Mouse (Mus musculus): Measurements from ENCODE around the gene Inpp4b. TPM values are rescaled to one million over a fixed set of nuclear protein-coding genes. Genes with fewer than 3 reads are reported as not detected.

The Inpp4b gene
- polyA plus RNA-seq, 1 experiment = 5.5 TPM

DNA sequence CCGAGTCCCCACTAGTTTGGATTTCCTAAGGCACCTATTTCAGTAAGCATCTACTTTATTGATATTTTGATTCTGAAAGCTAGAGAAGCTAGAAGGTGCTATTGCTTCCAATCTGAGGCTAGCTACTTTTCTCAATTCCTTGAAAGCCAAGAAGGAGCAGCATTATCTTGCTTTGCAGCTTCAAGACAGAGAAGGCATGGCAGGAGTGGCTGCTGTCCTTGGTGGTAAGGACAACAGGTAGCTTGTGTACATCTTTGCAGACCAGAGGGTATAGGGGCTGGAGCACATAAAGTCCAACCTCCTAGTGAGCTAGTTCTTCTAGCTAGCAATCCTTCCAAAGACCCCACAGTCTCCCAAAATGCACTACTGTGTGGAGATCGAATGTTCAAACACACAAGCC is 152.5 kb downstream of the Inpp4b start:
- H3K4me1 ChIP-seq (ENCODE audit: control insufficient read depth, insufficient read depth, low read length) = no peaks in the 10 kb centered on the region

DNA sequence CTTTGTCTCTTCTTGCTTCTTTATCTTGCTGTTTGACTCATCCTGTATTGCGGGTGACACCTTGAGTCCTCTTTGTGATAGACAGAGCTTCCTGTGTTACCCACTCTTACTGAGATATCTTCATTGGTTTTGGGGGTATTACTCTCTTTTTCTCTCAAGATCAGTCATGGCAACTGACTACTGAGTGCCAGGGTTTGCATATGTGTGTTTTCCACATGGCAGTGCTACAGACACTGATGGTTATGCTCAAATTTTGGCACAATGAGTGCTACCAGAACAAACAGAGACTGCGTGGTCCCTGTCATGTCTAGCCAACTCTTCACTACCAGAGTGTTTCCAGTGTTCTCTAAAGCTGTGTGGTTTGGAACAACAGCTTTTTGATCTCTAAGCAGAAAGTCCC is 155.3 kb downstream of the Inpp4b start:
- TF ChIP-seq CTCF (IDR thresholded peaks at IDR 0.05; ENCODE audit: low read depth, low read length) (no peak), POLR2A (IDR thresholded peaks at IDR 0.05; ENCODE audit: borderline replicate concordance, low read depth, low read length) (no peak)
- no peak overlapping the region for H3K27ac ChIP-seq (ENCODE audit: insufficient read depth, low read depth, low read length)
- H3K4me3 ChIP-seq (ENCODE audit: insufficient read depth, low read length) = no peak overlapping the region
- no peaks in the 10 kb centered on the region for H3K4me1 ChIP-seq (ENCODE audit: control insufficient read depth, insufficient read depth, low read length)

More for the DNA sequence above, 152.5 kb downstream of the Inpp4b start:
- Histone ChIP-seq H3K27ac (ENCODE audit: insufficient read depth, low read depth, low read length) (no peak overlapping the region), H3K4me3 (ENCODE audit: insufficient read depth, low read length) (no peak overlapping the region)
- TF ChIP-seq CTCF (IDR thresholded peaks at IDR 0.05; ENCODE audit: low read depth, low read length) (no peak), POLR2A (IDR thresholded peaks at IDR 0.05; ENCODE audit: borderline replicate concordance, low read depth, low read length) (no peak)

DNA sequence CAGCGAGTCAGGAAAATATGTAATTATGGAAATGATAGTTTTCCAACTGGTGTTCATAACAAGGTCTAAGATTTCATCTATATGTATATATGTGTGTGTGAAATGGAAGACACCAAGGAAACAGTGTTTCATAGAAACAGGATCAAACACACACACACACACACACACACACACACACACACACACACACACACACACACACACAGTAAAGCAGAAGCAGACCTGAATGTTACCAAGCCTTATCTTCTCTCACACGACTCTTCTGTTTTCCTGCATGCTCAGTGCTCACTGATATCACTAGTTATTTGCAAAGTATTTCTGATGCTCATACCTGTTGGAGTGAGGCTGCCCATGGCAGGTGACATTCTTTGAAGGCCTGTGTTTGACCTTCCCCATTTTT is 159.9 kb downstream of the Inpp4b start:
- TF ChIP-seq POLR2A (IDR thresholded peaks at IDR 0.05; ENCODE audit: borderline replicate concordance, low read depth, low read length) (no peak), CTCF (IDR thresholded peaks at IDR 0.05; ENCODE audit: low read depth, low read length) (no peak)
- H3K27ac ChIP-seq (ENCODE audit: insufficient read depth, low read depth, low read length) = no peak overlapping the region
- H3K4me1 ChIP-seq (ENCODE audit: control insufficient read depth, insufficient read depth, low read length) = no peaks in the 10 kb centered on the region
- H3K4me3 ChIP-seq (ENCODE audit: insufficient read depth, low read length) = no peak overlapping the region

DNA sequence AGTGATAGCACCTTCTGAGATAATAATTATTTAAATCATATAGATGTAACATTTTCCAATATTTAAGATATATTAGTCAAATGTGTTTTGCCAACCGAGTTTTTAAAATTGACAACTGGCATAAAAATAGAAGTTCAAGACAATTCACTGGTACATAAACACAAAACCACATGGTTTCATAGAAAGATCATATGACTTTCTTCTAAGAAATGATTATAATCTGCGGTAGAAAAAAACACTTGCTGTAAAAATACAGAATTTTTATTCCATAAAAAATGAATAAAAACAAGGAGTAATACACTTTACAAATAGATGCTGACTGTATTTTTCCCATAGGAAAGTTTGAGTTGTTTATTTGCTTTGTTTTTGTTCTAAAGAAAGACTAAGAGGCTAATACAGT is 160.6 kb downstream of the Inpp4b start:
- Histone ChIP-seq H3K4me3 (ENCODE audit: insufficient read depth, low read length) (no peak overlapping the region), H3K27ac (ENCODE audit: insufficient read depth, low read depth, low read length) (no peak overlapping the region), H3K4me1 (ENCODE audit: control insufficient read depth, insufficient read depth, low read length) (no peaks in the 10 kb centered on the region)
- TF ChIP-seq CTCF (IDR thresholded peaks at IDR 0.05; ENCODE audit: low read depth, low read length) = no peak
- TF ChIP-seq POLR2A (IDR thresholded peaks at IDR 0.05; ENCODE audit: borderline replicate concordance, low read depth, low read length) = no peak

DNA sequence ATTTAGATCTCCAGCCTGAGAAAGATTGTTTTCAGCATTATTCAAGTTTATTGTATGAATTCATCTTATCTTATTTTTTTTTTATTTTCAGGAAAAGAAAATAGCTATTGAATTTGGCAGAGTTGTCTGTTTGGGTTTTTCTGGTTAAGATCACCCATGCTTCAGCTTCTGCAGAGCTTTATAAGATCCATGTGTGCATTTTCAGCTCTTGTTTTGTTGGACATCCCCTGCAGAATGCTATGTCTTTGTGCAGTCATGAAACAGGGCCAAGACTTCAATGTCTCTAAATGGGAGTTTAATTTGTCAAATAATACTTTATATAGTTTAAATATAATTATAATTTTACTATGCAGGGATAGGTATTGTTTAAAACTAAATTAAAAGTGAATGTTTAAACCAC is 170.5 kb downstream of the Inpp4b start:
- Histone ChIP-seq H3K4me3 (ENCODE audit: insufficient read depth, low read length) (no peak overlapping the region), H3K4me1 (ENCODE audit: control insufficient read depth, insufficient read depth, low read length) (no peaks in the 10 kb centered on the region), H3K27ac (ENCODE audit: insufficient read depth, low read depth, low read length) (no peak overlapping the region)
- no peak for TF ChIP-seq POLR2A (IDR thresholded peaks at IDR 0.05; ENCODE audit: borderline replicate concordance, low read depth, low read length)
- no peak for TF ChIP-seq CTCF (IDR thresholded peaks at IDR 0.05; ENCODE audit: low read depth, low read length)

DNA sequence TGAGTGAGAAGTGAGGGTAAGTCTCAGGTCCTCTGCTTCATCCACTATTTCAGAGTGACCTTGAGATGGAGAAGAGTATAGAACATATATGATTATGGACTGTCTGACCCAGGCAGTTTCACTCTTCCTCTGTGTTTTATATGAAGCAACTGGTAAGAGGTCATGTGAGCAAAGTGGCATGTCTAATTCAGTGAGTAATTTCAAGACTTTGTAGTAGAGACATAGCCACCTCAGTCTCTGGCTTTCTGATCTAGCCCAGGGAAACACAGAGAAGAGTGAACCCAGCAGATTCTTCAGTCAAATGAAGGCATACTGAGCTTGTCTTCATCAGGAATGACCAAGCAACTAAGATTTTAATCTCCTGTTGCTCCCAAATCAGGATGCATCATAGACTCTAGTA is 172.1 kb downstream of the Inpp4b start:
- Histone ChIP-seq H3K4me3 (ENCODE audit: insufficient read depth, low read length) (no peak overlapping the region), H3K4me1 (ENCODE audit: control insufficient read depth, insufficient read depth, low read length) (no peaks in the 10 kb centered on the region), H3K27ac (ENCODE audit: insufficient read depth, low read depth, low read length) (no peak overlapping the region)
- TF ChIP-seq CTCF (IDR thresholded peaks at IDR 0.05; ENCODE audit: low read depth, low read length) (no peak), POLR2A (IDR thresholded peaks at IDR 0.05; ENCODE audit: borderline replicate concordance, low read depth, low read length) (no peak)

DNA sequence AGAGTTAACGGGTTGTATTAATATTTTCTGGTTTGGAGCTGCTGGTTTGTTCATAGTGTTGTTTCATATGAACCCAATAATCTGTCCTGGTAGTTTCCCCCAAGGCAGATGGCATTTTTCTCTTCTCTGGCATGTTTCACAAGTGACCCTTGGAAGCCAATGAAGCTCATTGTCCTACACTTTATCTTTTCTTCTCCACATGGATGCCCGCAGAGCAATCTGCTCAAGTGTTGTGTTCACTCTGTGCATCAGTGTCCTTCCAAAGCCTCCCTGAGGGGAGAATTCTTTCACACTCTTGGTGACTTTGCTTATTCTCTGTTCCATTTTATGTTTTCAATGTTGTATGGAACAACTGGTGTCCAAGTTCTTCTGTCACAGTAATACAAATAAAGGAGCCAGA is 179.7 kb downstream of the Inpp4b start:
- TF ChIP-seq POLR2A (IDR thresholded peaks at IDR 0.05; ENCODE audit: borderline replicate concordance, low read depth, low read length) = no peak
- no peak for TF ChIP-seq CTCF (IDR thresholded peaks at IDR 0.05; ENCODE audit: low read depth, low read length)
- Histone ChIP-seq H3K4me1 (ENCODE audit: control insufficient read depth, insufficient read depth, low read length) (no peaks in the 10 kb centered on the region), H3K4me3 (ENCODE audit: insufficient read depth, low read length) (no peak overlapping the region), H3K27ac (ENCODE audit: insufficient read depth, low read depth, low read length) (no peak overlapping the region)

DNA sequence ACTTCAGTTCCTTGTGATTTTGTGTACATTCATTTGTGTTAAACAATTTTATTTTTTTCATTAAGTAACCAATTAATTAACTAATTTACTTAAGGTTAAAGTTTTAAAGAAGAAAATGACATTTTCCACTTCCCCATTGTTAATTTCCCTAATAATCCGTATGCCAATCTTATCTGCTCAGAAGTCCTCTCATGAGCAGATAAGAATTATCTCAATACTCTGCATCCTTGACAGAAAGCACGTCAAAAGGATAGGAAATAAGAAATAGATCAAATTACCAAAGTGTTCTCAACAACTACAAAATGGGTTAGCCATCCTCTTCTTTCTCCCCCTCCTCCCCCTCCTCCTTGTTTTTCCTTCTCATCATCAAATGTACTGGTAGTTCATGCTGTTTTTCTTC is 182.2 kb downstream of the Inpp4b start:
- H3K4me3 ChIP-seq (ENCODE audit: insufficient read depth, low read length) = no peak overlapping the region

DNA sequence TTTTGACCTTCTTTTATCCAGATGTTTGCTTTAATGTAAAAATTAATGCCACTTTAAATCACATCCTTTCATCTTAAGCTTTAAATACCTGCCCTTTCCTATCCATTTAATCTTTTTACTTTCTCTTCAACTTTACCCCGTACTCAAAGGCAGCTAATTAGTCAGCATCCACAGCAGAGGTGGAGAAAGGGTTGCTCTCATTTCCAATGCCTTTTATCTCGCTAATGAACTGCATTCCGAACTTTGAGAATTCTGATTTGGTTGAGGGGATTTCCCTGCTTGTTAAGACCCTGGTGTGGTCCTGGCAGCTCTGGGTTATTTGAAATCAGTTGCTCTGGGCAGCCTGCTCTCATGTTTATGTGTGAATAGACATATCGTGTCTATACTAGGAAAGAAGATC is 185.3 kb downstream of the Inpp4b start:
- H3K4me1 ChIP-seq (ENCODE audit: control insufficient read depth, insufficient read depth, low read length) = no peaks in the 10 kb centered on the region
- TF ChIP-seq CTCF (IDR thresholded peaks at IDR 0.05; ENCODE audit: low read depth, low read length) (no peak), POLR2A (IDR thresholded peaks at IDR 0.05; ENCODE audit: borderline replicate concordance, low read depth, low read length) (no peak)
- no peak overlapping the region for H3K27ac ChIP-seq (ENCODE audit: insufficient read depth, low read depth, low read length)
- H3K4me3 ChIP-seq (ENCODE audit: insufficient read depth, low read length) = no peak overlapping the region

More for the DNA sequence above, 182.2 kb downstream of the Inpp4b start:
- no peaks in the 10 kb centered on the region for H3K4me1 ChIP-seq (ENCODE audit: control insufficient read depth, insufficient read depth, low read length)
- no peak for TF ChIP-seq POLR2A (IDR thresholded peaks at IDR 0.05; ENCODE audit: borderline replicate concordance, low read depth, low read length)
- no peak for TF ChIP-seq CTCF (IDR thresholded peaks at IDR 0.05; ENCODE audit: low read depth, low read length)
- no peak overlapping the region for H3K27ac ChIP-seq (ENCODE audit: insufficient read depth, low read depth, low read length)

DNA sequence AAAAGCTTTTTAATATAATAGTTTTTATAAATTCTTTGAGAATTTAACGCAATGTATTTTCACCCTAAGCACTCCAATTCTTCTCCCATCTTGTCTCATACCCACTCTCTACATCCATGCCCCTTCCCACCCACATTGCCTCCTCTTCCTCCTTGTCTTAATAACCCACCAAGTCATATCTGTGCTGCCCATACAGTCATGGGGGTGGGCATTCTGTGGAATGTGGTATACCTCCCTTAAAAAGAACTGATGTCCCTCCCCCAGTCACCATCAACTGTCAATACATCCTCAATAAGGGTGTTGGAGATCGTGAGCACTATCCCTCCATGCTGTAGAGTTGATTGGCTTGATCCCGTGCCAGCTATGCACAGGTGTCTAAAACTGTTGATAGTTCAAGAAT is 196.0 kb downstream of the Inpp4b start:
- TF ChIP-seq POLR2A (IDR thresholded peaks at IDR 0.05; ENCODE audit: borderline replicate concordance, low read depth, low read length) = no peak
- TF ChIP-seq CTCF (IDR thresholded peaks at IDR 0.05; ENCODE audit: low read depth, low read length) = no peak
- Histone ChIP-seq H3K4me3 (ENCODE audit: insufficient read depth, low read length) (no peak overlapping the region), H3K27ac (ENCODE audit: insufficient read depth, low read depth, low read length) (no peak overlapping the region), H3K4me1 (ENCODE audit: control insufficient read depth, insufficient read depth, low read length) (no peaks in the 10 kb centered on the region)

DNA sequence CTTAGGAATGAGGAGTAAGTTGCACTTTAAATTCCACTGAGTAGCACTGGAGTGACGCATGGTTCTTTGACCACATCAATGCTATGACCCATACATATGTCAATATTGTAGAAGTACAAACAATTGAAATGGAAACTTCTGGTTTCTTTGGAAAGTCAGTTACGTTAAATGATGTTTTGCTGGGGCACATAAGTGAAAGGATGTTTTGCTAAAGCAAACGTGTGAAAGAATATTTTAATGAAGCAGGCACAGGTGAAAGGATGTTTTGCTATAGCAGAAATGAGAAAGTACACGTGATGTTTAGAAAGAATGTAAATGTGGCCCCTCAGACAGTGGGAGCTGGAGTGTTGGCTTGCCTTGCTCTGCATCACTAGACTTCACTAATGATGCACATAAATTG is 216.2 kb downstream of the Inpp4b start:
- TF ChIP-seq CTCF (IDR thresholded peaks at IDR 0.05; ENCODE audit: low read depth, low read length) (no peak), POLR2A (IDR thresholded peaks at IDR 0.05; ENCODE audit: borderline replicate concordance, low read depth, low read length) (no peak)

More for the DNA sequence above, 216.2 kb downstream of the Inpp4b start:
- Histone ChIP-seq H3K27ac (ENCODE audit: insufficient read depth, low read depth, low read length) (no peak overlapping the region), H3K4me3 (ENCODE audit: insufficient read depth, low read length) (no peak overlapping the region), H3K4me1 (ENCODE audit: control insufficient read depth, insufficient read depth, low read length) (no peaks in the 10 kb centered on the region)

Measured in bone marrow macrophage, adult 2 months (primary cell).